Mouse (Mus musculus) MEL (cell line): ENCODE results near the gene Opcml. TPM values are rescaled to one million over a fixed set of nuclear protein-coding genes. Genes with fewer than 3 reads are reported as not detected.

Experiments used
- DNase-seq: peaks from one replicate; pipeline ENCODE4 v3.0.0; 2011; ENCODE audit warnings: low read depth, low spot score
- H3K27ac ChIP-seq: 2 replicates; pipeline ENCODE4 v1.5.1; 2012; ENCODE audit warnings: low read depth, mild to moderate bottlenecking, control low read depth, low read length, moderate library complexity; ENCODE audit not compliant: control insufficient read depth
- H3K27me3 ChIP-seq, 2 experiments: fragments of 150-350 bp in 1 of 2; sonication (generic) in 1 of 2; 2 replicates each; pipeline ENCODE4 v1.6.1; 2012; ENCODE audit warnings: low read length in 2 of 2, mild to moderate bottlenecking in 2 of 2, improper control_type of control experiment in 1 of 2, moderate library complexity in 1 of 2; ENCODE audit not compliant: insufficient read depth in 2 of 2, control insufficient read depth in 1 of 2
- H3K36me3 ChIP-seq, 2 experiments: 2 replicates each; pipeline ENCODE4 v1.6.1; 2012 to 2014; ENCODE audit warnings: low read length in 2 of 2, improper control_type of control experiment in 1 of 2, inconsistent platforms in 1 of 2, mild to moderate bottlenecking in 1 of 2; ENCODE audit not compliant: insufficient read depth in 2 of 2, control insufficient read depth in 1 of 2
- H3K4me1 ChIP-seq, 2 experiments: fragments of 150-350 bp in 1 of 2; sonication (generic) in 1 of 2; 2 replicates each; pipeline ENCODE4 v1.6.1; 2012; ENCODE audit warnings: low read length in 2 of 2, improper control_type of control experiment in 1 of 2, mild to moderate bottlenecking in 1 of 2; ENCODE audit not compliant: insufficient read depth in 2 of 2, control insufficient read depth in 1 of 2
- H3K4me3 ChIP-seq, 2 experiments: fragments of 150-350 bp in 1 of 2; sonication (generic) in 1 of 2; 2 replicates each; pipeline ENCODE4 v1.5.1; 2012; ENCODE audit warnings: low read depth in 2 of 2, low read length in 2 of 2, mild to moderate bottlenecking in 2 of 2, moderate library complexity in 2 of 2, control low read depth in 1 of 2, improper control_type of control experiment in 1 of 2; ENCODE audit not compliant: control insufficient read depth in 1 of 2, insufficient read depth in 1 of 2
- H3K79me2 ChIP-seq: 2 replicates; pipeline ENCODE4 v1.6.1; 2012; ENCODE audit warnings: mild to moderate bottlenecking, low read length, moderate library complexity; ENCODE audit not compliant: control insufficient read depth, poor library complexity, insufficient read depth
- H3K9ac ChIP-seq: 2 replicates; pipeline ENCODE4 v1.6.1; 2012; ENCODE audit warnings: low read depth, mild to moderate bottlenecking, control low read depth, low read length, moderate library complexity; ENCODE audit not compliant: control insufficient read depth, poor library complexity, severe bottlenecking
- H3K9me3 ChIP-seq: fragments of 150-350 bp; sonication (generic); replicated peaks from 2 replicates; pipeline ENCODE4 v1.6.1; 2012; ENCODE audit warnings: mild to moderate bottlenecking, low read length, improper control_type of control experiment, moderate library complexity; ENCODE audit not compliant: insufficient read depth
- E2F4 ChIP-seq: IDR thresholded peaks from 2 replicates; pipeline ENCODE4 v1.6.1; 2011; ENCODE audit warnings: low read depth, low read length, improper control_type of control experiment, borderline replicate concordance
- EP300 ChIP-seq, 2 experiments: IDR thresholded peaks; 2 replicates each; pipeline ENCODE4 v1.6.1; 2011; ENCODE audit warnings: improper control_type of control experiment in 2 of 2, low read length in 2 of 2, low read depth in 1 of 2, mild to moderate bottlenecking in 1 of 2
- ETS1 ChIP-seq: IDR thresholded peaks from 2 replicates; pipeline ENCODE4 v1.6.1; 2012; ENCODE audit warnings: low read depth, mild to moderate bottlenecking, inconsistent platforms, low read length, improper control_type of control experiment, moderate library complexity
- GATA1 ChIP-seq: IDR thresholded peaks from 2 replicates; pipeline ENCODE4 v1.6.1; 2011; ENCODE audit warnings: low read depth, low read length, improper control_type of control experiment
- KAT2A ChIP-seq: conservative IDR thresholded peaks from 2 replicates; pipeline ENCODE4 v1.6.1; 2012; ENCODE audit warnings: low read depth, low read length, improper control_type of control experiment, inconsistent platforms
- MAFK ChIP-seq: IDR thresholded peaks from 2 replicates; pipeline ENCODE4 v1.6.1; 2011; ENCODE audit warnings: low read depth, mild to moderate bottlenecking, low read length, improper control_type of control experiment, borderline replicate concordance
- MAZ ChIP-seq: IDR thresholded peaks from 2 replicates; pipeline ENCODE4 v1.6.1; 2012; ENCODE audit warnings: low read depth, mild to moderate bottlenecking, inconsistent platforms, low read length, improper control_type of control experiment
- NELFE ChIP-seq: IDR thresholded peaks from 2 replicates; pipeline ENCODE4 v1.6.1; 2011; ENCODE audit warnings: low read depth, low read length, improper control_type of control experiment
- POLR2A ChIP-seq, 2 experiments: IDR thresholded peaks; 2 replicates each; pipeline ENCODE4 v1.6.1; 2011 to 2012; ENCODE audit warnings: low read length in 2 of 2, mild to moderate bottlenecking in 2 of 2, control low read depth in 1 of 2, improper control_type of control experiment in 1 of 2, low read depth in 1 of 2, moderate library complexity in 1 of 2; ENCODE audit not compliant: control insufficient read depth in 1 of 2, insufficient read depth in 1 of 2, poor library complexity in 1 of 2
- RAD21 ChIP-seq: IDR thresholded peaks from 2 replicates; pipeline ENCODE4 v1.6.1; 2011; ENCODE audit warnings: mild to moderate bottlenecking, low read depth, low read length, improper control_type of control experiment
- RCOR1 ChIP-seq: IDR thresholded peaks from 2 replicates; pipeline ENCODE4 v1.6.1; 2012; ENCODE audit warnings: low read depth, mild to moderate bottlenecking, inconsistent platforms, low read length, improper control_type of control experiment
- SMC3 ChIP-seq: IDR thresholded peaks from 2 replicates; pipeline ENCODE4 v1.6.1; 2011; ENCODE audit warnings: low read depth, low read length, improper control_type of control experiment
- TAL1 ChIP-seq: IDR thresholded peaks from 2 replicates; pipeline ENCODE4 v1.6.1; 2012; ENCODE audit warnings: mild to moderate bottlenecking, inconsistent platforms, low read length, moderate library complexity, mixed read lengths
- TBP ChIP-seq: IDR thresholded peaks from 2 replicates; pipeline ENCODE4 v1.8.0; 2011; ENCODE audit warnings: low read depth, low read length, improper control_type of control experiment
- USF1 ChIP-seq: IDR thresholded peaks from 2 replicates; pipeline ENCODE4 v1.6.1; 2014; ENCODE audit warnings: low read depth, mild to moderate bottlenecking, inconsistent platforms, low read length, improper control_type of control experiment, moderate library complexity
- USF2 ChIP-seq, 2 experiments: IDR thresholded peaks; 2 replicates each; pipeline ENCODE4 v1.6.1; 2011 to 2012; ENCODE audit warnings: improper control_type of control experiment in 2 of 2, low read length in 2 of 2, borderline replicate concordance in 1 of 2, inconsistent platforms in 1 of 2, low read depth in 1 of 2, mild to moderate bottlenecking in 1 of 2; ENCODE audit not compliant: insufficient read depth in 1 of 2
- ZC3H11A ChIP-seq: IDR thresholded peaks from 2 replicates; pipeline ENCODE4 v1.6.1; 2012; ENCODE audit warnings: low read depth, mild to moderate bottlenecking, inconsistent platforms, low read length, improper control_type of control experiment
- ZKSCAN1 ChIP-seq: IDR thresholded peaks from 2 replicates; pipeline ENCODE4 v1.6.1; 2012; ENCODE audit warnings: low read depth, mild to moderate bottlenecking, inconsistent platforms, low read length, improper control_type of control experiment, moderate library complexity
- polyA plus RNA-seq, 2 experiments: library from polyadenylated mRNA; stranded (reverse) in 1 of 2; unstranded in 1 of 2; fragments of >175 nt in 1 of 2; fragments of >200 nt in 1 of 2; gene quantifications; 2 replicates each; pipeline versions ENCODE4 v1.2.1 to v1.2.4; 2012; ENCODE audit warnings: low replicate concordance in 2 of 2, low read depth in 1 of 2; ENCODE audit not compliant: insufficient read length in 2 of 2, insufficient read depth in 1 of 2, missing spikeins in 1 of 2
- total RNA-seq: library from RNA; depleted of rRNA; stranded (reverse); fragments of 300-350 nt; gene quantifications from 2 replicates; pipeline ENCODE4 v1.2.3, GENCODE M21; 2012

The Opcml gene
- total and polyA plus RNA-seq, 3 experiments: not detected

DNA sequence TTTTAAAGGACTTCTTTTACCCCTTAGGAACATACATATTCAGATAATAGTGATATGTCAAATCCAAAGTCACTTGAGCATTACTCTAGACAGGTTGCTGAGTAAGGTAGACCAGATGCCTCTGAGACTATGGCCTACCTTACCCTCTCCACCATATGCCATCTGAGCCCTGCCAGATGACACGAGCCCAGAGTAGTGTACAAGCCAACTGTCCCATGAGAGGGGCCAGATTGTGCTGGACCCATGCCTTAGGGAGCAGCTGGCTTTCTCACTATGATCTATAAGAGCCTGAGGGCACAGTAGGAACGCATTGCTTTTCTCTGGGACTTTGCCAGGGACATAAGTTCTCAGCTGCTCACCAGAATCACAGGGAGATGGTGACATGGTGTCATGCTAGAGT lies 899.6 kb downstream of the Opcml start:
- H3K79me2 ChIP-seq: no peaks in the 10 kb centered on the region
- no peaks in the 10 kb centered on the region for H3K36me3 ChIP-seq
- no peak for DNase-seq
- no peak overlapping the region for H3K9ac ChIP-seq
- H3K27me3 ChIP-seq: no peaks in the 10 kb centered on the region
- H3K4me3 ChIP-seq: no peak overlapping the region
- no peak overlapping the region for H3K27ac ChIP-seq
- no peaks in the 10 kb centered on the region for H3K9me3 ChIP-seq
- TF ChIP-seq RCOR1: no peak
- no peaks in the 10 kb centered on the region for H3K4me1 ChIP-seq

DNA sequence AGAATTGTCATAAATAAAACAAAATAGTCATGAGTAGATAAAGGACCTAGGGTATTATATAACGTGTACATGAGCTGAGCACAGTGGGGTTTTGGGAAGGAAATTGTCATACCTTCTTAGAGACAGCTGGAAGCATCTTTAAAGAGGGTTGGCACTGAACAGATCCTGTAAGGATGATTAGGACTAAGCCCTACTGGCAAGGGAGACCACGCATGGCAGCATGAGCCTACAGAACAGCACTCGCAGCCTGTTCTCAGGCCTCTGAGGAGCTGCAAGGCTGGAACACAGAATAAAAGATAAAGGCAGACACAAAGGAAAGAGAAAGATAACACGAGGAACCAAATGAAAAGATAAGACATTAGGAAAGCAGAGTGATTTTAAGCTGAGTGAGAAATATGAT lies 915.2 kb downstream of the Opcml start:
- Histone ChIP-seq H3K27me3 (no peaks in the 10 kb centered on the region), H3K36me3 (no peaks in the 10 kb centered on the region), H3K9me3 (no peaks in the 10 kb centered on the region), H3K79me2 (no peaks in the 10 kb centered on the region), H3K4me3 (no peak overlapping the region), H3K9ac (no peak overlapping the region), H3K4me1 (no peaks in the 10 kb centered on the region), H3K27ac (no peak overlapping the region)
- TF ChIP-seq ZC3H11A (no peak), KAT2A (no peak), MAZ (no peak), USF2 (IDR thresholded peaks at IDR 0.05; ENCODE audit: borderline replicate concordance in 1 of 2, insufficient read depth in 1 of 2, low read depth in 1 of 2, low read length in 2 of 2) (no peak), RCOR1 (no peak), RAD21 (no peak), ZKSCAN1 (no peak), USF1 (no peak), E2F4 (no peak), TAL1 (no peak), GATA1 (no peak), MAFK (no peak), NELFE (no peak), SMC3 (no peak), POLR2A (IDR thresholded peaks at IDR 0.05; ENCODE audit: control insufficient read depth in 1 of 2, insufficient read depth in 1 of 2, low read depth in 1 of 2, low read length in 2 of 2, poor library complexity in 1 of 2) (no peak), EP300 (IDR thresholded peaks at IDR 0.05; ENCODE audit: low read depth in 1 of 2, low read length in 2 of 2) (no peak), ETS1 (no peak), TBP (no peak)
- no peak for DNase-seq
